Mouse (Mus musculus) CH12.LX (cell line): ENCODE data around the gene Msi2. TPM values are rescaled to one million over a fixed set of nuclear protein-coding genes. Genes with fewer than 3 reads are reported as not detected.

ENCODE experiments used
- DNase-seq: peaks from one replicate; pipeline ENCODE4 v3.0.0-alpha.2; 2013; ENCODE audit errors: extremely low read depth
- H3K27ac ChIP-seq: 2 replicates; pipeline ENCODE4 v1.5.1; 2012; ENCODE audit warnings: low read depth, mild to moderate bottlenecking, control low read depth, moderate library complexity; ENCODE audit not compliant: insufficient read depth
- H3K27me3 ChIP-seq: replicated peaks from 2 replicates; pipeline ENCODE3; 2012; ENCODE audit warnings: inconsistent platforms
- H3K36me3 ChIP-seq, 2 experiments: replicated peaks in 1 of 2; 2 replicates each; pipeline versions ENCODE3 to v1.6.1; 2012; ENCODE audit warnings: inconsistent platforms in 1 of 2, low read length in 1 of 2, mild to moderate bottlenecking in 1 of 2, mixed read lengths in 1 of 2, moderate library complexity in 1 of 2; ENCODE audit not compliant: control insufficient read depth in 1 of 2, insufficient read depth in 1 of 2
- H3K4me1 ChIP-seq, 2 experiments: 2 replicates each; pipeline ENCODE4 v1.6.1; 2012; ENCODE audit warnings: inconsistent platforms in 1 of 2, moderate library complexity in 1 of 2; ENCODE audit not compliant: insufficient read depth in 2 of 2, control insufficient read depth in 1 of 2
- H3K4me2 ChIP-seq: 2 replicates; pipeline ENCODE4 v1.6.1; 2012; ENCODE audit warnings: low read depth, mild to moderate bottlenecking, control low read depth; ENCODE audit not compliant: poor library complexity, insufficient read depth, severe bottlenecking
- H3K4me3 ChIP-seq, 3 experiments: fragments of 150-350 bp in 1 of 3; sonication (generic) in 1 of 3; replicated peaks in 1 of 3; 2 replicates each; pipeline versions ENCODE3 to v1.5.1; 2011 to 2012; ENCODE audit warnings: low read depth in 2 of 3, low read length in 2 of 3, mild to moderate bottlenecking in 2 of 3, moderate library complexity in 2 of 3, control low read depth in 1 of 3, improper control_type of control experiment in 1 of 3, inconsistent platforms in 1 of 3, mixed read lengths in 1 of 3; ENCODE audit not compliant: poor library complexity in 1 of 3
- H3K79me2 ChIP-seq: replicated peaks from 2 replicates; pipeline ENCODE4 v1.6.1; 2012; ENCODE audit warnings: mild to moderate bottlenecking, moderate library complexity; ENCODE audit not compliant: control insufficient read depth, poor library complexity, insufficient read depth, severe bottlenecking; ENCODE audit errors: extremely low read depth
- H3K9ac ChIP-seq: 2 replicates; pipeline ENCODE4 v1.6.1; 2012; ENCODE audit warnings: low read depth, mild to moderate bottlenecking, control low read depth, moderate library complexity; ENCODE audit not compliant: insufficient read depth
- H3K9me3 ChIP-seq: replicated peaks from 2 replicates; pipeline ENCODE3; 2012; ENCODE audit warnings: low read length, inconsistent platforms, mixed read lengths
- BHLHE40 ChIP-seq: IDR thresholded peaks from 2 replicates; pipeline ENCODE4 v1.6.1; 2011; ENCODE audit warnings: mild to moderate bottlenecking, low read depth, low read length, improper control_type of control experiment
- CTCF ChIP-seq, 2 experiments: IDR thresholded peaks in 1 of 2; conservative IDR thresholded peaks in 1 of 2; 2 replicates each; pipeline ENCODE4 v1.5.1; 2011 to 2012; ENCODE audit warnings: low read depth in 2 of 2, low read length in 2 of 2, improper control_type of control experiment in 1 of 2, inconsistent platforms in 1 of 2, mild to moderate bottlenecking in 1 of 2, moderate library complexity in 1 of 2
- E2F4 ChIP-seq: IDR thresholded peaks from 2 replicates; pipeline ENCODE4 v1.6.1; 2011; ENCODE audit warnings: low read depth, low read length, improper control_type of control experiment; ENCODE audit not compliant: insufficient replicate concordance
- EP300 ChIP-seq: IDR thresholded peaks from 2 replicates; pipeline ENCODE4 v1.6.1; 2011; ENCODE audit warnings: low read length, improper control_type of control experiment
- ETS1 ChIP-seq: conservative IDR thresholded peaks from 2 replicates; pipeline ENCODE4 v1.6.1; 2012; ENCODE audit warnings: low read depth, mild to moderate bottlenecking, inconsistent platforms, low read length, improper control_type of control experiment, moderate library complexity
- GABPA ChIP-seq: IDR thresholded peaks from 2 replicates; pipeline ENCODE4 v1.6.1; 2012; ENCODE audit warnings: low read depth, low read length, improper control_type of control experiment, inconsistent platforms; ENCODE audit not compliant: insufficient replicate concordance
- IRF4 ChIP-seq: IDR thresholded peaks from 2 replicates; pipeline ENCODE4 v1.6.1; 2014; ENCODE audit warnings: low read depth, mild to moderate bottlenecking, inconsistent platforms, low read length, improper control_type of control experiment
- JUN ChIP-seq: IDR thresholded peaks from 2 replicates; pipeline ENCODE4 v1.6.1; 2011; ENCODE audit warnings: low read depth, mild to moderate bottlenecking, low read length, improper control_type of control experiment, moderate library complexity; ENCODE audit not compliant: insufficient read depth
- JUND ChIP-seq: conservative IDR thresholded peaks from 2 replicates; pipeline ENCODE4 v1.6.1; 2011; ENCODE audit warnings: low read depth, low read length, improper control_type of control experiment
- MAFK ChIP-seq: IDR thresholded peaks from 2 replicates; pipeline ENCODE4 v1.6.1; 2011; ENCODE audit warnings: low read length, improper control_type of control experiment; ENCODE audit not compliant: insufficient replicate concordance
- MAX ChIP-seq: IDR thresholded peaks from 2 replicates; pipeline ENCODE4 v1.6.1; 2011; ENCODE audit warnings: low read length, improper control_type of control experiment
- MAZ ChIP-seq: IDR thresholded peaks from 2 replicates; pipeline ENCODE4 v1.6.1; 2012; ENCODE audit warnings: low read depth, mild to moderate bottlenecking, inconsistent platforms, low read length, improper control_type of control experiment, moderate library complexity
- MEF2A ChIP-seq: IDR thresholded peaks from 2 replicates; pipeline ENCODE4 v1.6.1; 2014; ENCODE audit warnings: low read depth, mild to moderate bottlenecking, inconsistent platforms, low read length, improper control_type of control experiment, borderline replicate concordance
- MXI1 ChIP-seq: IDR thresholded peaks from 2 replicates; pipeline ENCODE4 v1.6.1; 2011; ENCODE audit warnings: mild to moderate bottlenecking, low read depth, low read length, improper control_type of control experiment
- MYC ChIP-seq: IDR thresholded peaks from 2 replicates; pipeline ENCODE4 v1.6.1; 2011; ENCODE audit warnings: low read depth, mild to moderate bottlenecking, improper control_type of control experiment, low read length
- NRF1 ChIP-seq: IDR thresholded peaks from 2 replicates; pipeline ENCODE4 v1.6.1; 2014; ENCODE audit warnings: low read depth, mild to moderate bottlenecking, inconsistent platforms, low read length, improper control_type of control experiment, moderate library complexity
- PAX5 ChIP-seq: IDR thresholded peaks from 2 replicates; pipeline ENCODE4 v1.6.1; 2012; ENCODE audit warnings: low read length, inconsistent platforms, mixed read lengths
- POLR2AphosphoS2 ChIP-seq: IDR thresholded peaks from 2 replicates; pipeline ENCODE4 v1.6.1; 2011; ENCODE audit warnings: low read depth, low read length, improper control_type of control experiment
- RCOR1 ChIP-seq: conservative IDR thresholded peaks from 2 replicates; pipeline ENCODE4 v1.6.1; 2012; ENCODE audit warnings: low read depth, mild to moderate bottlenecking, inconsistent platforms, low read length, improper control_type of control experiment
- SIN3A ChIP-seq: IDR thresholded peaks from 2 replicates; pipeline ENCODE4 v1.6.1; 2012; ENCODE audit warnings: low read length, improper control_type of control experiment, inconsistent platforms
- SMC3 ChIP-seq: IDR thresholded peaks from 2 replicates; pipeline ENCODE4 v1.6.1; 2011; ENCODE audit warnings: low read depth, low read length, improper control_type of control experiment
- TBP ChIP-seq: conservative IDR thresholded peaks from 2 replicates; pipeline ENCODE4 v1.6.1; 2011; ENCODE audit warnings: low read depth, low read length, improper control_type of control experiment
- UBTF ChIP-seq: IDR thresholded peaks from 2 replicates; pipeline ENCODE4 v1.6.1; 2012; ENCODE audit warnings: low read depth, mild to moderate bottlenecking, inconsistent platforms, low read length, improper control_type of control experiment, moderate library complexity
- USF1 ChIP-seq: IDR thresholded peaks from 2 replicates; pipeline ENCODE4 v1.6.1; 2014; ENCODE audit warnings: low read depth, mild to moderate bottlenecking, inconsistent platforms, low read length, improper control_type of control experiment
- USF2 ChIP-seq: conservative IDR thresholded peaks from 2 replicates; pipeline ENCODE4 v1.6.1; 2011; ENCODE audit warnings: low read depth, low read length, improper control_type of control experiment
- ZKSCAN1 ChIP-seq: IDR thresholded peaks from 2 replicates; pipeline ENCODE4 v1.6.1; 2012; ENCODE audit warnings: low read depth, inconsistent platforms, low read length, improper control_type of control experiment, borderline replicate concordance
- ZNF384 ChIP-seq: IDR thresholded peaks from 2 replicates; pipeline ENCODE4 v1.6.1; 2012; ENCODE audit warnings: low read depth, low read length, improper control_type of control experiment, inconsistent platforms
- dilution Hi-C: fragments of 300-500 bp; cut with MboI; formaldehyde crosslinking; loops from 2 replicates; pipeline ENCODE4 v1.14.3; 2020; ENCODE audit warnings: low sequenced_read_pairs; ENCODE audit not compliant: extremely low pct_unique_long_range_greater_than_20kb, extremely low pct_ligation_motif_present
- in situ Hi-C: fragments of 300-500 bp; cut with MboI; formaldehyde crosslinking; loops from 3 replicates; pipeline ENCODE4 v1.14.3; 2019; ENCODE audit warnings: low sequenced_read_pairs, low pct_ligation_motif_present, low pct_unique_long_range_greater_than_20kb, mixed read lengths
- polyA plus RNA-seq: library from polyadenylated mRNA; unstranded; fragments of >175 nt; gene quantifications from 2 replicates; pipeline ENCODE4 v1.2.1, GENCODE M21; 2012; ENCODE audit warnings: low read depth; ENCODE audit not compliant: insufficient read length
- total RNA-seq, 2 experiments: library from RNA; depleted of rRNA; stranded (reverse); fragments of 300-350 nt in 1 of 2; fragments of >200 nt in 1 of 2; gene quantifications; 2 replicates each; pipeline ENCODE4 v1.2.3; 2012 to 2014

Msi2 gene
- total and polyA plus RNA-seq, 3 experiments: 40.3 to 73.1 (median 52.6) TPM

- TF ChIP-seq BHLHE40: no peak
- TF ChIP-seq EP300: no peak
- no peak for TF ChIP-seq USF2
- TF ChIP-seq ZNF384: no peak
- TF ChIP-seq PAX5: no peak
- TF ChIP-seq IRF4: no peak
- TF ChIP-seq SIN3A: no peak
- no peak for TF ChIP-seq JUND
- TF ChIP-seq GABPA: no peak
- no peak for TF ChIP-seq UBTF
- TF ChIP-seq TBP: no peak
- no peak for TF ChIP-seq MYC
- no peak for TF ChIP-seq RCOR1
- TF ChIP-seq CTCF (conservative IDR thresholded peaks at IDR 0.05 in 1 of 2, IDR thresholded peaks at IDR 0.05 in 1 of 2; ENCODE audit: low read depth in 2 of 2, low read length in 2 of 2): no peak
- TF ChIP-seq USF1: no peak
- TF ChIP-seq E2F4: no peak
- Histone ChIP-seq H3K27me3 (no peaks in the 10 kb centered on the region), H3K36me3 (peaks cover 5 to 69% of the 10 kb centered on the region in 2 experiments), H3K27ac (no peak overlapping the region), H3K4me2 (no peak overlapping the region), H3K9me3 (no peaks in the 10 kb centered on the region), H3K4me3 (no peak overlapping the region), H3K4me1 (peaks cover 0 to 21% of the 10 kb centered on the region in 2 experiments; a peak in 2 of 4 replicates), H3K9ac (no peak overlapping the region), H3K79me2 (no peaks in the 10 kb centered on the region)
- no peak for DNase-seq
- in situ Hi-C loops: no loop called here
- dilution Hi-C loops: no loop called here
These were observed 297.2 kb downstream of the Msi2 start for GRCm38 (mm10) chr11:88421057-88421578.

- no peak overlapping the region for H3K27ac ChIP-seq
These were observed 298.5 kb downstream of the Msi2 start for GRCm38 (mm10) chr11:88419657-88420366.

More at GRCm38 (mm10) chr11:88419657-88420366, 298.5 kb downstream of the Msi2 start:
- Histone ChIP-seq H3K4me2 (no peak overlapping the region), H3K27me3 (no peaks in the 10 kb centered on the region), H3K79me2 (no peaks in the 10 kb centered on the region), H3K4me3 (no peak overlapping the region), H3K4me1 (peaks cover 0 to 12% of the 10 kb centered on the region in 2 experiments; a peak in 1 of 4 replicates), H3K9ac (no peak overlapping the region), H3K9me3 (no peaks in the 10 kb centered on the region), H3K36me3 (peaks cover 5 to 68% of the 10 kb centered on the region in 2 experiments)
- dilution Hi-C loops (no loop called here), in situ Hi-C loops (no loop called here)
- TF ChIP-seq MAFK (no peak), POLR2AphosphoS2 (no peak), JUND (no peak), ETS1 (no peak), SMC3 (no peak), USF2 (no peak), MXI1 (no peak), SIN3A (no peak), UBTF (no peak), BHLHE40 (no peak), USF1 (no peak), ZKSCAN1 (no peak), JUN (no peak), NRF1 (no peak), IRF4 (no peak), PAX5 (no peak), MAZ (no peak), MAX (no peak), MEF2A (no peak), CTCF (conservative IDR thresholded peaks at IDR 0.05 in 1 of 2, IDR thresholded peaks at IDR 0.05 in 1 of 2; ENCODE audit: low read depth in 2 of 2, low read length in 2 of 2) (no peak)
- DNase-seq: no peak
